Mouse (Mus musculus) MEL (cell line): ENCODE data around the gene Smim17. TPM values are rescaled to one million over a fixed set of nuclear protein-coding genes. Genes with fewer than 3 reads are reported as not detected.

ENCODE experiments used
- DNase-seq: peaks from one replicate; pipeline ENCODE4 v3.0.0; 2011; ENCODE audit warnings: low read depth, low spot score
- H3K27ac ChIP-seq: 2 replicates; pipeline ENCODE4 v1.5.1; 2012; ENCODE audit warnings: low read depth, mild to moderate bottlenecking, control low read depth, low read length, moderate library complexity; ENCODE audit not compliant: control insufficient read depth
- H3K27me3 ChIP-seq, 2 experiments: fragments of 150-350 bp in 1 of 2; sonication (generic) in 1 of 2; 2 replicates each; pipeline ENCODE4 v1.6.1; 2012; ENCODE audit warnings: low read length in 2 of 2, mild to moderate bottlenecking in 2 of 2, improper control_type of control experiment in 1 of 2, moderate library complexity in 1 of 2; ENCODE audit not compliant: insufficient read depth in 2 of 2, control insufficient read depth in 1 of 2
- H3K36me3 ChIP-seq, 2 experiments: 2 replicates each; pipeline ENCODE4 v1.6.1; 2012 to 2014; ENCODE audit warnings: low read length in 2 of 2, improper control_type of control experiment in 1 of 2, inconsistent platforms in 1 of 2, mild to moderate bottlenecking in 1 of 2; ENCODE audit not compliant: insufficient read depth in 2 of 2, control insufficient read depth in 1 of 2
- H3K4me1 ChIP-seq, 2 experiments: fragments of 150-350 bp in 1 of 2; sonication (generic) in 1 of 2; 2 replicates each; pipeline ENCODE4 v1.6.1; 2012; ENCODE audit warnings: low read length in 2 of 2, improper control_type of control experiment in 1 of 2, mild to moderate bottlenecking in 1 of 2; ENCODE audit not compliant: insufficient read depth in 2 of 2, control insufficient read depth in 1 of 2
- H3K4me3 ChIP-seq, 2 experiments: fragments of 150-350 bp in 1 of 2; sonication (generic) in 1 of 2; 2 replicates each; pipeline ENCODE4 v1.5.1; 2012; ENCODE audit warnings: low read depth in 2 of 2, low read length in 2 of 2, mild to moderate bottlenecking in 2 of 2, moderate library complexity in 2 of 2, control low read depth in 1 of 2, improper control_type of control experiment in 1 of 2; ENCODE audit not compliant: control insufficient read depth in 1 of 2, insufficient read depth in 1 of 2
- H3K79me2 ChIP-seq: 2 replicates; pipeline ENCODE4 v1.6.1; 2012; ENCODE audit warnings: mild to moderate bottlenecking, low read length, moderate library complexity; ENCODE audit not compliant: control insufficient read depth, poor library complexity, insufficient read depth
- H3K9ac ChIP-seq: 2 replicates; pipeline ENCODE4 v1.6.1; 2012; ENCODE audit warnings: low read depth, mild to moderate bottlenecking, control low read depth, low read length, moderate library complexity; ENCODE audit not compliant: control insufficient read depth, poor library complexity, severe bottlenecking
- H3K9me3 ChIP-seq: fragments of 150-350 bp; sonication (generic); replicated peaks from 2 replicates; pipeline ENCODE4 v1.6.1; 2012; ENCODE audit warnings: mild to moderate bottlenecking, low read length, improper control_type of control experiment, moderate library complexity; ENCODE audit not compliant: insufficient read depth
- CHD1 ChIP-seq: IDR thresholded peaks from 2 replicates; pipeline ENCODE4 v1.6.1; 2012; ENCODE audit warnings: low read depth, mild to moderate bottlenecking, inconsistent platforms, low read length, improper control_type of control experiment
- CHD2 ChIP-seq: IDR thresholded peaks from 2 replicates; pipeline ENCODE4 v1.6.1; 2011; ENCODE audit warnings: low read length, improper control_type of control experiment
- CTCF ChIP-seq, 3 experiments: IDR thresholded peaks in 2 of 3; conservative IDR thresholded peaks in 1 of 3; 2 replicates each; pipeline ENCODE4 v1.5.1; 2011 to 2012; ENCODE audit warnings: low read length in 3 of 3, low read depth in 2 of 3, mild to moderate bottlenecking in 2 of 3, improper control_type of control experiment in 1 of 3, inconsistent platforms in 1 of 3, mixed read lengths in 1 of 3, moderate library complexity in 1 of 3; ENCODE audit not compliant: control insufficient read depth in 1 of 3, insufficient read depth in 1 of 3, poor library complexity in 1 of 3, severe bottlenecking in 1 of 3
- E2F4 ChIP-seq: IDR thresholded peaks from 2 replicates; pipeline ENCODE4 v1.6.1; 2011; ENCODE audit warnings: low read depth, low read length, improper control_type of control experiment, borderline replicate concordance
- EP300 ChIP-seq, 2 experiments: IDR thresholded peaks; 2 replicates each; pipeline ENCODE4 v1.6.1; 2011; ENCODE audit warnings: improper control_type of control experiment in 2 of 2, low read length in 2 of 2, low read depth in 1 of 2, mild to moderate bottlenecking in 1 of 2
- GABPA ChIP-seq: IDR thresholded peaks from 2 replicates; pipeline ENCODE4 v1.6.1; 2012; ENCODE audit warnings: low read depth, mild to moderate bottlenecking, inconsistent platforms, low read length, improper control_type of control experiment, moderate library complexity
- GATA1 ChIP-seq: IDR thresholded peaks from 2 replicates; pipeline ENCODE4 v1.6.1; 2011; ENCODE audit warnings: low read depth, low read length, improper control_type of control experiment
- HCFC1 ChIP-seq: IDR thresholded peaks from 2 replicates; pipeline ENCODE4 v1.6.1; 2012; ENCODE audit warnings: low read depth, mild to moderate bottlenecking, inconsistent platforms, low read length, improper control_type of control experiment, moderate library complexity
- KAT2A ChIP-seq: conservative IDR thresholded peaks from 2 replicates; pipeline ENCODE4 v1.6.1; 2012; ENCODE audit warnings: low read depth, low read length, improper control_type of control experiment, inconsistent platforms
- MEF2A ChIP-seq: IDR thresholded peaks from 2 replicates; pipeline ENCODE4 v1.6.1; 2014; ENCODE audit warnings: low read depth, mild to moderate bottlenecking, inconsistent platforms, low read length, improper control_type of control experiment; ENCODE audit not compliant: poor library complexity, insufficient replicate concordance, severe bottlenecking; ENCODE audit errors: extremely low read depth
- MYB ChIP-seq: IDR thresholded peaks from 2 replicates; pipeline ENCODE4 v1.6.1; 2011; ENCODE audit warnings: mild to moderate bottlenecking, low read depth, low read length, improper control_type of control experiment
- NRF1 ChIP-seq: IDR thresholded peaks from 2 replicates; pipeline ENCODE4 v1.6.1; 2014; ENCODE audit warnings: low read depth, mild to moderate bottlenecking, inconsistent platforms, low read length, improper control_type of control experiment, moderate library complexity; ENCODE audit not compliant: poor library complexity, insufficient read depth, severe bottlenecking
- POLR2AphosphoS2 ChIP-seq: IDR thresholded peaks from 2 replicates; pipeline ENCODE4 v1.6.1; 2011; ENCODE audit warnings: low read length, improper control_type of control experiment
- RAD21 ChIP-seq: IDR thresholded peaks from 2 replicates; pipeline ENCODE4 v1.6.1; 2011; ENCODE audit warnings: mild to moderate bottlenecking, low read depth, low read length, improper control_type of control experiment
- SMC3 ChIP-seq: IDR thresholded peaks from 2 replicates; pipeline ENCODE4 v1.6.1; 2011; ENCODE audit warnings: low read depth, low read length, improper control_type of control experiment
- TCF12 ChIP-seq: IDR thresholded peaks from 2 replicates; pipeline ENCODE4 v1.6.1; 2014; ENCODE audit warnings: low read depth, mild to moderate bottlenecking, inconsistent platforms, low read length, improper control_type of control experiment, moderate library complexity
- USF2 ChIP-seq, 2 experiments: IDR thresholded peaks; 2 replicates each; pipeline ENCODE4 v1.6.1; 2011 to 2012; ENCODE audit warnings: improper control_type of control experiment in 2 of 2, low read length in 2 of 2, borderline replicate concordance in 1 of 2, inconsistent platforms in 1 of 2, low read depth in 1 of 2, mild to moderate bottlenecking in 1 of 2; ENCODE audit not compliant: insufficient read depth in 1 of 2
- ZC3H11A ChIP-seq: IDR thresholded peaks from 2 replicates; pipeline ENCODE4 v1.6.1; 2012; ENCODE audit warnings: low read depth, mild to moderate bottlenecking, inconsistent platforms, low read length, improper control_type of control experiment
- ZKSCAN1 ChIP-seq: IDR thresholded peaks from 2 replicates; pipeline ENCODE4 v1.6.1; 2012; ENCODE audit warnings: low read depth, mild to moderate bottlenecking, inconsistent platforms, low read length, improper control_type of control experiment, moderate library complexity
- polyA plus RNA-seq, 2 experiments: library from polyadenylated mRNA; stranded (reverse) in 1 of 2; unstranded in 1 of 2; fragments of >175 nt in 1 of 2; fragments of >200 nt in 1 of 2; gene quantifications; 2 replicates each; pipeline versions ENCODE4 v1.2.1 to v1.2.4; 2012; ENCODE audit warnings: low replicate concordance in 2 of 2, low read depth in 1 of 2; ENCODE audit not compliant: insufficient read length in 2 of 2, insufficient read depth in 1 of 2, missing spikeins in 1 of 2
- total RNA-seq: library from RNA; depleted of rRNA; stranded (reverse); fragments of 300-350 nt; gene quantifications from 2 replicates; pipeline ENCODE4 v1.2.3, GENCODE M21; 2012

Smim17 gene
- total and polyA plus RNA-seq, 3 experiments, result not detected

DNA sequence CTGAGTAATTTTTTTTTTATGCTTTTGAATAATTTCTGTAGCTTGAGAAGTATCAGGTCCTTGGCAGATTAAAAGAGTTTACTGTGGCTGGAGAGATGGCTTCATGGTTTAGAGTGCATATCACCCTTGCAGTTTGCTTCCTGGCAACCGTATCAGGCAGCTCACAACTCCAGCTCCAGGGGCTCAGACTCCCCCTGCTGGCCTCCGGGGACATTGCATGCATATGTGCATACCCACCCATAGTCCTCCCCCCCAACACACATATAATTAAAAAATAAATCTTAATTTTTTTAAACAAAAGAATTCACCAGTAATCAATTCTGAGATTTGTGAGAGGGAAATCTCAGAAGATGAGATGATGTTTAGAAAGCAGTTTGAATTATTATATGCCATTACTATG is 31.8 kb downstream of the Smim17 start:
- Histone ChIP-seq H3K36me3 (no peaks in the 10 kb centered on the region), H3K79me2 (no peaks in the 10 kb centered on the region), H3K4me1 (no peaks in the 10 kb centered on the region), H3K27me3 (no peaks in the 10 kb centered on the region), H3K9me3 (no peaks in the 10 kb centered on the region), H3K27ac (no peak overlapping the region), H3K9ac (no peak overlapping the region), H3K4me3 (no peak overlapping the region)
- peak; percentile 47 to 74 (median 58) for TF ChIP-seq CTCF (IDR thresholded peaks at IDR 0.05 in 2 of 3, conservative IDR thresholded peaks at IDR 0.05 in 1 of 3; ENCODE audit: control insufficient read depth in 1 of 3, insufficient read depth in 1 of 3, low read depth in 2 of 3, low read length in 3 of 3, poor library complexity in 1 of 3, severe bottlenecking in 1 of 3)
- TF ChIP-seq RAD21, result peak; percentile 24
- TF ChIP-seq ZC3H11A, result 0 out of 2 replicates have a peak, but pooled peaks have one; percentile 16
- peak; percentile 63 for TF ChIP-seq SMC3
- TF ChIP-seq E2F4, result no peak
- DNase-seq, result peak; percentile 48

DNA sequence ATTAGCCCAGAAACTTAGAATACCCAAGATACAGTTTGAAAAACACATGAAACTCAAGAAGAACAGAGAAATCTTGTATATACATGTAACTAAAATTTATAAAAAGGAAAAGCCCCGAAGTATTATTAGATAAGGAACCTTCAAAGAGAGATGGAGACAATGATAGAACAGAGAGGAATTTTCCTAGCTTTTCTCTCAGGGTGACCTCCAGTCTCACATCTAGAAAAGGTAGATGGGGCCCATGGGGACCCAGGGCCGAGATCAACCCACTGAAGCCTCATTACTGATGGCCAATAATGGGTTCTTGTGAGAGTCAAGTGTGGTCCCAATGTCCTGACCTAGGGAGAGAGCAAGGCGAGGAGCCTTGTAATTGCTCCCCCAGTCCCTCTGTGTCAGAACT is 39.9 kb downstream of the Smim17 start, which contains the start of gene Olfr1344:
Gene Olfr1344 (plus strand): TSS at position 301 of the 400 bp plus-strand sequence.
- no peak within 1 kb of the TSS for H3K4me3 ChIP-seq
- no peaks in the 10 kb centered on the region for H3K4me1 ChIP-seq
- TF ChIP-seq EP300 (IDR thresholded peaks at IDR 0.05; ENCODE audit: low read depth in 1 of 2, low read length in 2 of 2) (no peak), TCF12 (no peak), USF2 (IDR thresholded peaks at IDR 0.05; ENCODE audit: borderline replicate concordance in 1 of 2, insufficient read depth in 1 of 2, low read depth in 1 of 2, low read length in 2 of 2) (no peak), POLR2AphosphoS2 (no peak), GATA1 (no peak), ZKSCAN1 (no peak), SMC3 (no peak), HCFC1 (no peak), CHD1 (no peak), MYB (no peak), MEF2A (no peak), RAD21 (no peak), CHD2 (no peak), NRF1 (no peak), GABPA (no peak), CTCF (IDR thresholded peaks at IDR 0.05 in 2 of 3, conservative IDR thresholded peaks at IDR 0.05 in 1 of 3; ENCODE audit: control insufficient read depth in 1 of 3, insufficient read depth in 1 of 3, low read depth in 2 of 3, low read length in 3 of 3, poor library complexity in 1 of 3, severe bottlenecking in 1 of 3) (no peak), KAT2A (no peak)
- no peak within 1 kb of the TSS for H3K9ac ChIP-seq
- no peaks in the 10 kb centered on the region for H3K79me2 ChIP-seq
- H3K36me3 ChIP-seq, result no peaks in the 10 kb centered on the region
- H3K27me3 ChIP-seq, result no peaks in the 10 kb centered on the region
- H3K9me3 ChIP-seq, result no peaks in the 10 kb centered on the region
- no peak within 1 kb of the TSS for H3K27ac ChIP-seq
- DNase-seq, result no peak
